Mouse (Mus musculus) layer of hippocampus, adult 18-20 months (tissue): ENCODE measurements around the gene Ralgps2. TPM values are rescaled to one million over a fixed set of nuclear protein-coding genes. Genes with fewer than 3 reads are reported as not detected.

ENCODE experiments used
- DNase-seq, 2 experiments: peaks; one replicate each; pipeline ENCODE4 v3.0.0; 2022; ENCODE audit warnings: low spot score in 2 of 2
- total RNA-seq, 2 experiments: library from RNA; stranded (reverse); gene quantifications; 2 replicates each; pipeline ENCODE4 v1.2.3; 2021

Gene Ralgps2
- total RNA-seq, 2 experiments from 2014 or later: 64.3 to 72.6 TPM

DNA sequence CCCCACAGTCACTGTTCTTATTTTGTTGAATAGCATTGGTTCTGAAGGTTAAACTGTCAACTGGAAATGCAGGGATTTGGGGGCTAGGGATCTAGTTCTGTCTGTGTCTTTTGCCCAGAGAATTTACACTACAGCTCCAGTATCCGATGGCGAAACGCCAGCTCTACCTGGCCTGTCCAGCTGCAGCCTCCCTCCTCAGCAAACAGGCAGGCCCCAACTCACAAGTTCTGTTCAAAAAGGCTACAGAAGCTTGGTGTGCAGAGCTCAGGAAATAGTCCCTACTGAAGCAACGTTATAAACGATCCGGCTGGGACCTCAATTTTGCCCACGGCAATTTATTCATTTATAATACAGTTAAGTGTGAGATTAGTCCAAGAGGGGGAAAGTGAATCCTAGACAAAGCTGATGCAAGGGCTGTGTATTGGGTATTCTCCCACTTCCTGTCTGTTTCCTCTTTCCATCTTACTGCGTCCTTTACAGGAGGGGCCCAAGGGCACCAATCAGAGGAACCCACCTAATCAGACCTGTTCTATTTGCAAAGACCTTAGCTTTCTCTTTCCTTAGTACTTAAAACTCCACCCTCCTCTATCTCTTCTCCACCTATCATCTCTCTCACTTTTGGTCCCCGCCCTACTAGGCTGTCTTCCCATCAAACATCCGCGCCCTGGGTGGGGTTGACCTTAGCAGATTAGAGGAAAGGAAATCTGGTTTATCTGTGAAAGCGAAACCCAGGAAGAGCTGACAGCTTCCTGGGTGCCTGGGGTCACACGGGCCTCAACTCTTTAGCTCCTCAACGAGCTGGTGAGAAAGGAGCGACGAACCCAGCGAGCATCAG lies 16.7 kb upstream of the Ralgps2 start:
- no peak for DNase-seq

DNA sequence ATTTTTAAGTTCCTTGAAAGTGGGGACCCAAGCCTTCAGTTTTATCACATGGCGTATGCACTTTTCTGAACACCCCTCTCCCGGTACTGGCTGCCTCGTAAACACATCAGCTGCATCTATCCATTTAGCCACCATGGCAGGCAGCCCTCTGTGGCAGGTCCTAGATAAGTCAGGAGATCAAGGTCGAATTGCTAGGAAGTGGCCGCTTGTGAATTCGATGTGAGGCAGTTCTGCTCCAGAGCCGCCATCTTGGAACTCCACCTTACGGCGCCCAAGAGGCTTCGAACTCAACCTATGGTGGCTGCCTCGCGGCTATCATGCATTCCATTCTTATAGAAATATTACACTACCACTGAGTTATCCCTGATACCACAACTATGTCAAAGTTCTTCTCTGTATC lies 14.8 kb upstream of the Ralgps2 start:
- no peak for DNase-seq

DNA sequence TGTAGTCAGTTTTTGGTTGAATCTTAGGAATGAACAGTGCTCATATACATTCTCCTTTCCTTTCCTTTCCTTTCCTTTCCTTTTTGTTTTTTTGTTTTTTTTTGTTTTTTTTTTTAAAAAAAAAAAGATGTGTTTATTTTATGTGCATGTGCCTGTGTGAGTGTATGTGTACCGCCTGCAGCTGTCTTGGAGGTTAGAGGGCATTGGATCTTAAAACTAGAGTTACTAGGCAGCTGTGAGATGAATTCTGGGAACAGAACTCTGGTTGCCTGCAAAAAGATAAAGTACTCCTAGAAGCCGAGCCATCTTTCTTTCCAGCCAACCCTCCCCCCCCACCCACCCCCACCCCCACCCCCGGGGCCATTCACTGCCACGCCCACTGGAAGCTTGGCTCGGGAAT lies 10.9 kb upstream of the Ralgps2 start:
- DNase-seq: no peak

DNA sequence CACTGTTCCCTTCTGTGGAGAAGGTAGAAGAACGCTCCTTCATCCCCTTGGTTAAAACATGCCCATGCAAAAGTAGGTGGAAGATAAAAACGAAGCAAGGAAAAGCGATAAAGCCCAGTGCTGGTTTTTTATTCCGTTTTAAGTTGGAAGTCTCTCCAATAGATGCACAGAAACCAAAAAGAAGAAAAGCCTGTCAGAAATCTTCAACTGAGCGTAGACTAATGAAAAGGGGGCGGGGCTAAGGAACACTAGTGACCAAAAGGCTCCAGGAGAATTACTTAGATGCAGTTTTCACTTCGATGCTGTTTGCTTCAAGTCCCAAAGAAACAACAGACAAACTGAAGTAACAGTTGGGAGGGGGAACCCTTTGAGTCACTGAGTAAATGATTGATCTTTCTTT lies 1.2 kb upstream of the Ralgps2 start:
- no peak for DNase-seq

DNA sequence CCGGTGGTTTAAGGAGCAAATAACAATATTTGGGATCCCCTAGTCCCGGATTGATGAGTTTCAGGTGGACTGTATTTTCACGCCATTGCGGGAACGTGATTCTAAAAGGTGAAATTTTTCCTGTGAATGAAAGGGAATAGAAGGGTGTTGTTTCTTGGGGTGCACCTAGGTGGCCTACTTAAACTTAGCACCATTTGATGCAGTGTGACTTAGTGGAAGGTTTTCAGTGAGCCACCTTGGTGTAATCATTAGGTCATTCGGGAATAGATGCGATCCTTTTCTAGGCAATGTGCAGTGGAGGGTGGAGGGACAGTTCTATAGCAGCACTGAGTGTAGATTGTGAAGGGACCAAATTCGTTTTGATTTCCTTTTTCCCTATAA lies 706 bp upstream of the Ralgps2 start:
- DNase-seq: no peak

DNA sequence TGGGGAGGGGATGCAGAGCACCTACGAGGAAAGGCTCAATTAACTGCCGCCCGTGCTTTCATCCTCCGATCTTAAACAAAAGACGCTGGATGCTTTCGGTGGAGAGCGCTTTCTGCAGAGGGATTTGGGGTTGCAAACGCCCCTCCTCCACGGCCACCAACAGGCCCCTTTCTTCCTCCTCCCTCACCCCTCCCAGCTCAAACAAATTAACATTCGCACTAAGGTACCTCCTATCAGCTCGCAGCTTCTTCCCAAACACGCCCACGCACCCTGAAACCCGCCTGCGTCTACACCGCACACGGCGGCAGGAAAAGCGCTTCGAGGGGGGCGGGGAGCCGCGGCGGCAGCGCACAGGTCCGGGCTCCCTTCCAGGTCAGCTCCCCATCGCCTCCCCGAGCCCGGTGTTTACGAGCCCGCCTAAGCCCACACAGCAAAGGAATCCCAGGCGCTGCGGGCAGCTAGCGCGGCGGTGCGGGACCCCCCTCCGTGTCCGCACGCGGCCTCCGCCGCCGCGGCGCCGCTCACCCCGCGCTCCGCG lies 652 bp downstream of the Ralgps2 start:
- DNase-seq: peak; percentile 70 to 85

DNA sequence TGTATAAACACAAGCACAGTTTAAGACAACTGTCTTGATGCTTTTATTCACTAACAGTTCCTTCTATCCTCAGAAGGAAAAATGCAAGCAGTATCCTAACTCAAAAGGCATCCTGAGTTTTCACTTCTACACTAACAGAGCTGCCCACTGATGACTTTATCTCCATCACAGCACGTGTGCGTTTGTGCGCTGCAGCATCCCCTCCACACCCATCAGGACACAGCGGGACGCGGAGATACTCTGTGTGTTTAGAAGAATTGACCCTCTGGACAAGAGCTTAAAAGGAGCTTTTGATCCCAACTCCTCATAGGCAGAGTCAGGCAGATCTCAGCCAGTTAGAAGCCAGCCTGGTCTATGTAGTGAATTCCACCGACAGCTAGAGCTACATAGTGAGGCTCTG lies 2.0 kb downstream of the Ralgps2 start:
- no peak for DNase-seq

DNA sequence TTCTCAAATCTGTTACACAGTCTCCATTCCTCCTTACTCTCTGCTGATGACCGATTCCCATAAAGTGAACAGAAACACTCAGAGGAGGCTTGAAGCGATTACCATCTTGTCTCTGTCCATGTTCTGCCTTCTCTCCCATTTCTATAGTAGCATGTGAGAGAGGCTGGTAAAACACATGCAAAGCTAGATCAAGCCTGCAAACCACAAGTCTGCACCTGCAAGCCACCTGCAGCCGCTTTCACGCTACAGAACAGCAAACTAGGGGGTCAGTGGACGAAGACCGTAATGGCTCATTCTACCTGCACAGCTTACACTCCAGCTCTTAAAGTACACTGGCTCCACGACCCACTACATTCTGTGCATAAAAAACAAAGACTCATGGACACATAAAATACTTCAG lies 5.7 kb downstream of the Ralgps2 start:
- no peak for DNase-seq

DNA sequence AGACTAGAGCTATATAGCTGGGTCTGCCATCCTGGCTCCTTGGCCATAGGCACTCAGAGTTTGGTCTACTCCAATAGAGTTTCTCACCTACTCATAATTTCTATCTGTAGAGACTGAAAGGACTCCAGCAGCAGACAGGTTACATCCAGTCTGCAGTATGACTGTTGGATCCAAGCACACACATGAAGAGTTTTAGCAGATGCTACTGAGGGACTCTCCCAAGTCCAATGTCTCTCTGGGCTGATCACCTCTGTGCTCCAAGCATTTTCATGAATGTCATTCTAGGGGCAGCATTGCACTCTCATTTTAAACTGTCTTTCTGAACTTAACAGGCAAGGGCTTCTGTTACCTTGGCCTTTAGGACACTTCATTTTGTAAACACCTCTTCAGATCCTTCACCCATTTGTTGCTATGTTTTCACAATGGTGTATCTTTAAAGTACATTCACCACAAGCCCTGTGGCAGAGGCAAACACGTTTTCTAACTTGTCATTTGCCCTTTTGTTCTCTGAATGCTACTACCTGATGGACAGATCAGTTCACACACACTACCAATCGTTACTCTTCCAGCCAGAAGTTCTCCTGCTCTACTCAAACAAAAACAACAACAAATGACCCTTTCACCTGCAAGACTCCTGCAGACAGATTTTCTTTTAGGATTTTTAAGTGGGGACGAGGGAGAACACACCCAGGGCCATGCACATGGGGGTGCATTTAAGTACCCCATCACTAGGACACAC lies 7.2 kb downstream of the Ralgps2 start:
- no peak for DNase-seq

DNA sequence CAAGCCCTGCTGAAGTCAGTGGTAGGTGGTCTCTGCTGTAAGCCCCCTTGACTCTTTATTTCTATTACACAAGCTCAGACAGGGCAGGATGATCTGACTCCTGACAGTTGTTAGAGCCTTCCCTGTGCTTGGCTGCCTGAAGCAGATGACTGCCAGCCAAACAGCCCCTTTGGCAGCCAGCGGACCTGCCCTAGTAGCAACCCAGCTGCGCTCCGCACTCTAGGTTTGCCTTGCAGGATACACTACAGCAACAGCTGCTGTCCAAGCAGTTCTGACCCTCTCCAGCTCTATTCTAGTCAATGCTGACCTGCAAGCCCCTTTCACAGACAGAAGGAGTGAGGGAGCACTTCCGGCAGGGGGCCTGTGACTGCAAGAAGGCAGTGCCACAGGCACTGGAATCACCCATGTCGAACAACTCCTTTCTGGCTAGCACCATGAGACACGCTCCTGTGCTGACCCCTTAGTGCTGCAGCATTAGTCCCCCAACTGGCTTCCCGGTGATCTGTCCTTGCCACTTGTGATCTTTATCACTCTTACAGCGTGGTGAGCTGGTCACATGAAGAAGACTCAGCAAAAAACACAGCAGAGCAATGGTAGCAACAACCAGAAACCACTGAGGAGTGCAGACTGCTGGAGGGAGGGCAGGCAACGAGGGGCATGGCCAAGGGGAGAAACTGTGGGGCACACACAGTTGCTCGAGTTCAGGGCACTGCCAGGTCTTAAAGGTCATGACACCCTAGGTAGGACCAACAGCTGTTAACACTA lies 8.1 kb downstream of the Ralgps2 start:
- no peak for DNase-seq

DNA sequence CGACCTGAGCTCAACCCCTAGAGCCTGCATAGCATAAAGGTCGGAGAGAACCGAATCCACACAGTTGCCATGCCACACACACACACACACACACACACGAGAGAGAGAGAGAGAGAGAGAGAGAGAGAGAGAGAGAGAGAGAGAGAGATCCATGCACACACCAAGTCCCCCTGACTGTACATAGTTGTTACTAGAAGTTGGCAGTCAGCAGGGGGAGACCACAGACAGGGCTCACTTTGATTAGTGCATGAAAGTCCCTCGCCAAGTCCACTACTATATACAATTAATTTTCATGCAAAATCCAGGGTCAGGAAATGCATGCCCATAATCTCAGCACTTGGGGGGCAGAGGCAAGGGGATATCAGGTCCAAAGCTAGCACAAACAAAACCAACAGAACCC lies 9.2 kb downstream of the Ralgps2 start:
- no peak for DNase-seq

DNA sequence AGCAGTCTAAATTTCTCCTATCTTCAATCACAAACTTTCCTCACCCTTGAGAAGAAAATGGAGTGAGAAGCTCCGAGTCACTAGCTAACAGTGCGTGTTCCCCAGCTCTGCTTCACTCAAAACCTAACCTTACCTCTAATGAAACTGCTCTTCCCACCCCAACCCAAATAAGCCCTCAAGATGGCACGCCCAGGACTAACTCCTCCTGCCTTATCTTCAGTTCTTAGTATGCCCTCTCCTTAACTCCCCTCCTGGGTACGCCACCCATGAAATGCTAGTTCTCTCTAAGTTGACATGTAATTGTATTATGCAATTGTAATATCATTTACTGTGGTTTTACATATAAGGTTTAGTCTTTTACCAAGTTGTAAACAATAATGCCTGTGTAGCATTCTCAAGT lies 11.2 kb downstream of the Ralgps2 start:
- DNase-seq: no peak

DNA sequence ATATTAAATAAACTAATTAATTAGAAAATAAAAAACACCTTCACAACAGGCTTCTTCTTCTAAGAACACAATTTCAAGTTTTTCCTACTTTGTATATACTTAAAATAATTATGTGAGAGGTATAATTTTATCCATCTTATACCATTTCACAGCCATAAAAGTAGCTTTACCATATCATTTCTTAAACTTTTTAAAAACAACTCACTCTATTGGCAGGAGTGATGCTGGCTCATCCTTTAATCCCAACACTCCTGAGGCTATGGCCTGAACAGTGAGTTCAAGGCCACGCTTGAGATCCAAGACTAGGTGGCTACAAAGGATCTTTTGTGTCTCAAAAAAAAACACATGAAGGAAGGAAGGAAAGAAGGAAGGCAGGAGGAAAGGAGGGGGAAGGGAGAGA lies 15.9 kb downstream of the Ralgps2 start:
- no peak for DNase-seq

DNA sequence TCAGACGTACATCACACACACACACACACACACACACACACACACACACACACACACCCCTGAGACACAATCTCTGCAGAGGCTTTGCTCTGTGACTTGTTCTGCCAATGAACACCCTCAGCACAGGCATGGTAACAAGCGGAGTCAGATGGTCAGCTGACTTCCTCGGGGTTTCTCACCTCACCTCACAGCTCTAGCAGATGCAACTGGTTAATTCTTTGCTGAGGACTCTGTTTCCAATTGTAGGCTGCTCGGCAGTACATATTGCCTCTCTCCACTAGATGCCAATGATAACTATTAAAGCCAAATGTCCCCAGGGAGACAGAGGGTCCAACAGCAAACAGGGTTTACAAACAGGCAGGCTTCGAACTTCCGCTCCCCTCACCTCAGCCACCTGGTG lies 16.5 kb downstream of the Ralgps2 start:
- DNase-seq: no peak

DNA sequence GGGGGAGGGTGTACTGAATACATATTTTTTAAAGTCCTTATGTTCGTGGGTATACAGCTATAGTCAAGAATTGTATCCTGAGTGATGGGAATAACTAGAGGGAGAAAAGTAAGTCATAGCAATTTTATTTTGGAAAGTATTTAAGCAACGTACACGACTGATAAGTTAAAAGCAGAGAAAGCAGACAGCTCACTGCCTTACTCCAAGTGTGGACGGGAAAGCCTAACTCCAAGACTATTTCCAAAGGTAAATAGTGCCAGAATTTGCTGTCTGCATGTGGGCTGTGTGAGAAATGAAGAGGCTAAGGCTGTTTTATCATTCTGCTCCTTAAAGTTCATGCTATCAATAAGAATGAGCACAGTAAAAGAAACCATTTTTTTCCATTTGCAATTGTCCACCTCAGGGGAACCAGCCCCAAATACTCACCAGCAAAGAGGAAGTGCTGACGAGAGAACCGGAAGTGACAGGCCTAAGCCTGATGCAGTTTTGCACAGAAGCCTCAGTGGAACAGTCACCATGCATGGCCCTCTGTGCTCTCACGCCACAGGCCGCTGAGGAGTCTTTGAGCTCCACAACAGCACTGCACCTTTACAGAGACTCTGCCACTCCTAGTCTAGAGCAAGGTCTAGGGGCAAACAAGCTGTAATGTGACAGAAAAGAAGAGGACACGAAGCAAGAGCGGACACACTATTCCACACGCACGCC lies 18.0 kb downstream of the Ralgps2 start:
- DNase-seq: no peak

DNA sequence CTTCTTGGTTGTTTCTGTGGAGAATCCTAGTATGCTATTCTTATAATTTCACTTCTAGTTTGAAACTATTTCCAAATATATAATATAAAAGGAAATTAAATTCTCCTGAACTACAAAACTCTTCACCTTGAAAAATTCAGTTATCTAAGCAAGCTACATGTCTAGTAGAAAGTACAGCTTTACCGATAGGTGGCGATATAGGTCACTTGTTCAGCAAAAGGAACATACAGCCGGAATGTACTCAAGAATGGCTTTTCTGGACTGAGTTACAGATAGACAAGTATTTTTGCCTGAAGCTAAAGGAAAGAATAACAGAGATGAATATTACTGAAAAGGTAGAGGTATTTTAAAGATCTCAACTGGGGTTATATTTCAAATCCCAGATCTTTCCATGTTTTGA lies 22.0 kb downstream of the Ralgps2 start:
- DNase-seq: peak in 1 of 2 experiments; percentile 63

DNA sequence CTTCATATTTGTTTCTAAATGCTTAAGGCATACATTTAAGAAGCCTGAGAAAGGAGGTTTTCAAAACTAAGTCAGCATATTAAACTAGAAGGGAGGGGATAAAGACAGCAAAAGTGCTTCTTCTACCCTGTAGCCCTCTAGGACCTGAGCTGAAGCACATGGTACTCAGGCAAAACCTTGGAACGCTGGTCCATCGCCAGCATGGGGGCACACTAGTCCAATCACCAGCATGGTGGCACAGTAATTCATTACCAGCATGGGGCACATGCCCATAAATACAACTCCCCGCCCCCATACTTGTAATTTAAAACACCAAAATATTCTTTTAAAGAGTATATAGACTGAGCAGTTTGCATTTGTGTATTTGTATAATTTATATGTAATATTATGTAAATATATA lies 23.1 kb downstream of the Ralgps2 start:
- no peak for DNase-seq

DNA sequence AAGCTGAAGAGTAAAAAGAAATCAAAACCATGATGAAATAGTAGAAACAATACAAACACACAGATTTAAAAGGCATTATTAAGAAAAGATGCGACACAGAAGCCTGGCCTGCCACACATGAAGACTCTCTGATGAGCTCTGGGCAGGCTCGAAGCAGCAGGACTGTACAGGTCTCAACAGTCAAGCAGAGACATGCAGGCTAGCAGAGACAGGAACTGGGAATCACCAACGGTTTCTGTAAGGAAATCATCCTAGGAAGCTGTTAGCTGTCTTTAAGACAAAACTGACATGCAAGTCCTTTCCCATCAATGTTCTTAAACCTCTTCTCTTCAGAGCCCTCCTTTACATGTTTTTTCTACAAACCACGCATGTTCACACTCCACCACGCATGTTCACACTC lies 24.5 kb downstream of the Ralgps2 start:
- no peak for DNase-seq

DNA sequence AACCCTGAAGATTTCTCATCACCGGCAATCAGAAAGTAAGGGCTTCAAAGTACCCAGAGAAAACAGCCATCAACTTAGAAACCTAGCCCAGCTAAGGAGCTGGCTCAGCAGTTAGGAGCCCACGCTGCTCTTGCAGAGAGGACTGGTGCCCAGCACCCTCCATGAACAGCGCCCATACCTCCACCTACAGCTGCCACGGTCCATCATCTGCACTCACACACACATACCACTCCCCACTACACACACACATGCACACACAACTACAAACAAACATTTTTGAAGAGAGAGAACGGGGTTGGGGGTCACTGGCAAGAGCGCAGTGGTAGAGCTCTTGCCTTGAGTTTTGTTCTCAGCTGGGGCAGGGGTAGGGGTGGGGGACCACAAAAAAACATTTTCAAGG lies 26.2 kb downstream of the Ralgps2 start:
- no peak for DNase-seq

DNA sequence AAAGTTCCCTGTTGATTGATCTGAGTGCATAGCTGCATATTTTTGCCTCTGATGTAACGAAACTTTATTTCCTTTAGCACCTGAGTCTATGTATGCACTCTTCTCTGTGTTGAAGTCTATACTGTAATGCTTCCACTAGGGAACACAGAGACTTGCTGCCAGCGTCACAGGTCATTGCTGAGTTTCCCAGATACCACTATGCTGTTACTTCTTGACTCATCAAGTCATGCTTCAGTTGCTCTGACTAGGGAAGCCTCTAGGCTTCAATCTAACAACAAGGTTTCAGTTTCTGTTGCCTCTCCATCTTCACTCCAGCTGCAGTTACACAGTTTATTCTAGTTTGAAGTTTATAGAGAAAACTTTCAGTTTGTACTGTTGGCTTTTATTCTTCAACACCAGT lies 28.5 kb downstream of the Ralgps2 start:
- no peak for DNase-seq

DNA sequence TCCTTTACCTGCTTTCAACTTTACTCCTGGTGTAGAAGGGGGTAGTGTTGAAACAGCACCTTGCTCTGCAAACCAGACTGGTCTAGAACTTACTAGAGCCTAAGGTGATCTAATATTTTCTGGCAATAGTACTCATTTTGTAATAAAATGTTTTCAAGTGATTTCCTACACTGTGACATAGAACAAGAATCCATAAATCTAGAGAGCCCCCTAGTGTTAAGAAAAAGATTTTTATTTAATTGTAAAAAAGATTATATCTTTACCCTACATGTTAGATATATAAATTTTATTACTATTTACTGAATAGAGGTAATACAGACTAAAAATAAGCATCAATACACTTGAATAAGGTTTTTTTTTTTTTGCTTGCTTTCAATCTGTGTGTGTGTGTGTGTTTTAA lies 29.6 kb downstream of the Ralgps2 start:
- DNase-seq: no peak
